Mouse (Mus musculus) forebrain, embryonic 16.5 days (tissue): ENCODE results near the gene H2-M11. TPM values are rescaled to one million over a fixed set of nuclear protein-coding genes. Genes with fewer than 3 reads are reported as not detected.

Experiments used
- ATAC-seq: fragments of 200-750 bp; cut with Nextera tagmentation; 2 replicates; pipeline ENCODE4 v1.8.0; 2017; ENCODE audit warnings: mild to moderate bottlenecking, moderate library complexity
- H3K27ac ChIP-seq: fragments of 300-500 bp; sonication (generic); 2 replicates; pipeline ENCODE4 v1.5.1; 2014; ENCODE audit warnings: low read length, control low read depth
- H3K27me3 ChIP-seq: fragments of 300-500 bp; sonication (generic); replicated peaks from 2 replicates; pipeline ENCODE4 v1.6.1; 2014; ENCODE audit warnings: low read length; ENCODE audit not compliant: control insufficient read depth, insufficient read depth
- H3K36me3 ChIP-seq: fragments of 300-500 bp; sonication (generic); 2 replicates; pipeline ENCODE4 v1.6.1; 2014; ENCODE audit not compliant: control insufficient read depth, insufficient read depth
- H3K4me1 ChIP-seq: fragments of 300-500 bp; sonication (generic); replicated peaks from 2 replicates; pipeline ENCODE4 v1.6.1; 2014; ENCODE audit warnings: low read length; ENCODE audit not compliant: control insufficient read depth, insufficient read depth
- H3K4me2 ChIP-seq: fragments of 300-500 bp; sonication (generic); 2 replicates; pipeline ENCODE4 v1.6.1; 2014; ENCODE audit warnings: mild to moderate bottlenecking, low read length, control low read depth
- H3K4me3 ChIP-seq: fragments of 300-500 bp; sonication (generic); replicated peaks from 2 replicates; pipeline ENCODE4 v1.5.1; 2014; ENCODE audit warnings: mild to moderate bottlenecking, low read length, control low read depth
- H3K9ac ChIP-seq: fragments of 300-500 bp; sonication (generic); replicated peaks from 2 replicates; pipeline ENCODE4 v1.6.1; 2014; ENCODE audit warnings: low read depth, low read length, control low read depth
- H3K9me3 ChIP-seq: fragments of 300-500 bp; sonication (generic); 2 replicates; pipeline ENCODE4 v1.6.1; 2016; ENCODE audit warnings: low read length; ENCODE audit not compliant: control insufficient read depth
- WGBS: fragments of 180-500 bp; shearing (Covaris S2); extraction: QIAGEN DNeasy Blood & Tissue Kit; methylation state at CpG from one replicate; pipeline ENCODE4 v1.1.7; 2014; 5-methylcytosine and 5-hydroxymethylcytosine counted together
- polyA plus RNA-seq: library from polyadenylated mRNA; unstranded; fragments of >200 nt; fragmentation: Nextera tagmentation; extraction: Ambion mirVana; gene quantifications from 2 replicates; pipeline ENCODE4 v1.2.1, GENCODE M21; 2015

H2-M11 gene
- not detected in 2 replicates for polyA plus RNA-seq

DNA sequence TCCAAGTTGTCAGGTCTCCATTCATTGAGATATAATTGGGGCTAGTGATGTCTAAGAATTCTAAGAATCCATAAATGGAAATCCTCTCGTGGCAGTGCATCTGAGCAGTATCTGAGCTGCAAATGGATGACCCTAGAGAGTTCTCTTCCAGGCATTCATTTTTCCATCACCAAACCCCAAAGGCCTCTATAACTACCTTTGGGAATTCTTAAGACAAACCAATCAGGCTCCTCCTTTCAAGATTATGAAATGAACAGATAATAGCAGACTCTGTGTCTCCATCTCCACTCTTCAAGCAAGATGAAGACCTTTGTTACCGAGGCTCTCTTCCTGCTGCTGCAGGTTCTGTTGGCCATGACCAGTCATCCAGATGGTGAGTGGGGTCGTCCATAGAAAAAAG lies at the start of gene H2-M11:
Gene H2-M11, plus strand, starts transcription at position 301 of the 400 bp plus-strand sequence.
- no peak for ATAC-seq
- no peaks in the 10 kb centered on the region for H3K4me1 ChIP-seq
- H3K9ac ChIP-seq: no peak within 1 kb of the TSS
- no peak within 1 kb of the TSS for H3K4me2 ChIP-seq
- 67% methylated on average over 3 of the region's 3 CpGs for WGBS
- H3K36me3 ChIP-seq: no peaks in the 10 kb centered on the region
- H3K4me3 ChIP-seq: no peak within 1 kb of the TSS
- no peak within 1 kb of the TSS for H3K27ac ChIP-seq
- no peaks in the 10 kb centered on the region for H3K27me3 ChIP-seq
- no peaks in the 10 kb centered on the region for H3K9me3 ChIP-seq

DNA sequence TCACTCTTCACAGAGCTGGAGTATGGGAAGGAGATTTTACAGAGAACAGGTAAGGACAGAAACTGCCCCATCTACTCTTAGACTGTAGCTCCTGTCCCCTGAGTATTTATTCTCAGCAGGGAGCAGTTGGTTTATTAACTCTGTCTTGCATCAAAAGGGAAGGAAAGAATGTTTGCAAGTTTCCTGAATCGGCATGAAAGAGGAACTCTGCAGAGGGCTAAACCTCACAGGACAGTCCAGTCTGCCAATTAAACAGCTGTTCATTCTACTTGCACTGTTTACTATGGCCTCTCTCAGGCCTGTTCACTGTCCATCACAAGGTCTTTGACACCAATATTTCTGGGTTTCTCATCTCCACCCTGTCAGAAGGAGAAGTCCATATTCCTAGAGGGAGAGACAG lies 46.4 kb upstream of the H2-M11 start:
- no peak for ATAC-seq
- Histone ChIP-seq H3K9ac (no peak overlapping the region), H3K4me2 (no peak overlapping the region), H3K4me3 (no peak overlapping the region), H3K27ac (no peak overlapping the region), H3K9me3 (no peaks in the 10 kb centered on the region), H3K36me3 (no peaks in the 10 kb centered on the region), H3K27me3 (no peaks in the 10 kb centered on the region), H3K4me1 (no peaks in the 10 kb centered on the region)
- WGBS: 70% methylated on average over 1 of the region's 1 CpGs

DNA sequence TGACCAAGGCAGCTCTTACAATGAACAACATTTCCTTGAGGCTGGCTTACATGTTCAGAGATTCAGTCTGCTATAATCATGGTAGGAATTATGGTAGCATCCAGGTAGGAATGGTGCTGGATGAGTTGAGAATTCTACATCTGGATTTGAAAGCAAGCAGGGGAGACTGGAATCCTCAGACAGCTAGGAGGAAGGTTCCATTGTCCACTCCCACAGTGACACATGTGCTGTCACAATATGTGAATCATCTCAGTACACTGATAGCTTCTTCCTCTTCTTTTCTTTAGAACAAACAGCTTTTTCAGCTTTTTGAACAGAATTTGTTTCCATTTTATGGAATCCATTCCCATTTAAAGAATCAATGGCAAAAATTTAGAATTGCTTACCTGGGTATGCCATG lies 43.0 kb upstream of the H2-M11 start:
- H3K36me3 ChIP-seq: no peaks in the 10 kb centered on the region
- no peaks in the 10 kb centered on the region for H3K9me3 ChIP-seq
- no peak overlapping the region for H3K27ac ChIP-seq
- H3K4me3 ChIP-seq: no peak overlapping the region
- no peaks in the 10 kb centered on the region for H3K27me3 ChIP-seq
- H3K4me1 ChIP-seq: no peaks in the 10 kb centered on the region
- no peak overlapping the region for H3K4me2 ChIP-seq
- ATAC-seq: no peak
- H3K9ac ChIP-seq: no peak overlapping the region

Other genes starting within 250 kb of the H2-M11 start
- gene H2-M10.1, start 220.9 kb upstream of the H2-M11 start, polyA plus RNA-seq: not detected in 2 replicates
- not detected in 2 replicates for gene H2-M10.3, start 178.7 kb upstream of the H2-M11 start, polyA plus RNA-seq
- not detected in 2 replicates for gene H2-M10.4, start 84.7 kb upstream of the H2-M11 start, polyA plus RNA-seq
- not detected in 2 replicates for gene H2-M9, start 95.6 kb downstream of the H2-M11 start, polyA plus RNA-seq
- not detected in 2 replicates for gene H2-M1, start 125.1 kb downstream of the H2-M11 start, polyA plus RNA-seq
- not detected in 2 replicates for gene H2-M10.5, start 225.8 kb downstream of the H2-M11 start, polyA plus RNA-seq